Mouse (Mus musculus): Measurements from ENCODE around the gene Pdzrn3. TPM values are rescaled to one million over a fixed set of nuclear protein-coding genes. Genes with fewer than 3 reads are reported as not detected.

Gene Pdzrn3
- polyA plus RNA-seq, 2 experiments = 16.5 to 37.9 TPM

GRCm38 (mm10) chr6:101153511-101153921, 224.2 kb downstream of the Pdzrn3 start:
- ATAC-seq (ENCODE audit: low FRiP score, low read depth) = no peak
- no peak for TF ChIP-seq POLR2A (IDR thresholded peaks at IDR 0.05; ENCODE audit: borderline replicate concordance, extremely low read depth, insufficient read depth, insufficient read length)
- 83% methylated on average over 1 of the region's 1 CpGs for WGBS

GRCm38 (mm10) chr6:101135368-101135767, 242.3 kb downstream of the Pdzrn3 start:
- DNase-seq (ENCODE audit: low spot score) (no peak), ATAC-seq (ENCODE audit: low FRiP score, low read depth) (no peak)
- H3K36me3 ChIP-seq (ENCODE audit: control insufficient read depth, insufficient read depth, low read length) = no peaks in the 10 kb centered on the region
- 84% methylated on average over 3 of the region's 3 CpGs for WGBS
- no peaks in the 10 kb centered on the region for H3K27me3 ChIP-seq (ENCODE audit: control insufficient read depth, insufficient read depth, low read length)
- H3K4me3 ChIP-seq (replicated peaks; ENCODE audit: low read length) = no peak overlapping the region
- no peak for TF ChIP-seq POLR2A (IDR thresholded peaks at IDR 0.05; ENCODE audit: borderline replicate concordance, extremely low read depth, insufficient read depth, insufficient read length)
- no peak overlapping the region for H3K27ac ChIP-seq (replicated peaks; ENCODE audit: low read depth, low read length)
- H3K9ac ChIP-seq (ENCODE audit: low read depth, low read length, severe bottlenecking) = no peak overlapping the region
- H3K4me1 ChIP-seq (ENCODE audit: control insufficient read depth, insufficient read depth, low read length) = no peaks in the 10 kb centered on the region
- H3K9me3 ChIP-seq (ENCODE audit: control insufficient read depth, low read length) = no peaks in the 10 kb centered on the region
- H3K4me2 ChIP-seq (replicated peaks; ENCODE audit: low read depth, low read length, severe bottlenecking) = no peak overlapping the region

More at GRCm38 (mm10) chr6:101153511-101153921, 224.2 kb downstream of the Pdzrn3 start:
- no peak for DNase-seq (ENCODE audit: low spot score)
- Histone ChIP-seq H3K36me3 (ENCODE audit: control insufficient read depth, insufficient read depth, low read length) (peaks cover 52% of the 10 kb centered on the region), H3K27ac (replicated peaks; ENCODE audit: low read depth, low read length) (no peak overlapping the region), H3K4me3 (replicated peaks; ENCODE audit: low read length) (no peak overlapping the region), H3K9me3 (ENCODE audit: control insufficient read depth, low read length) (no peaks in the 10 kb centered on the region), H3K4me1 (ENCODE audit: control insufficient read depth, insufficient read depth, low read length) (no peaks in the 10 kb centered on the region; the same call in 1 of the 2 replicates), H3K27me3 (ENCODE audit: control insufficient read depth, insufficient read depth, low read length) (no peaks in the 10 kb centered on the region), H3K9ac (ENCODE audit: low read depth, low read length, severe bottlenecking) (no peak overlapping the region), H3K4me2 (replicated peaks; ENCODE audit: low read depth, low read length, severe bottlenecking) (no peak overlapping the region)

DNA sequence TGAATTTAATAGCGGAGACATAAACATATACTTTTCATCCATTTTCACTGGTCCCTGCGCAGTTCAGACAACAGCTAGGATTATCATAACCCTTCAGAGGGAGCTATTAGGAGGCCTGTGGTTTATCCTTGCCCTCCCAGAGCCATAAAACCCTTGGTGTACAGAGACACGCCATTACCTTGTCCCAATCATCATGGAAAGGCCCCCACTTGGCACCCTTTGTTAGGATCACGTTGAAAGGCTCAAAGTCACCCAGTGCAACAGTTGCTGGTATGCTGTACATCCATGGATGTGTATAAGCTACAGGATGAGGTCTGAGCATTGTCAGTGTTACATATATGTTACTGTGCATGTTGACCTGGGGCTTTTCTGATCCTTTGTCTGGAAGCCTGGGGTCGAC, 252.3 kb downstream of the Pdzrn3 start:
- no peak for TF ChIP-seq POLR2A (IDR thresholded peaks at IDR 0.05; ENCODE audit: borderline replicate concordance, extremely low read depth, insufficient read depth, insufficient read length)
- no peaks in the 10 kb centered on the region for H3K27me3 ChIP-seq (ENCODE audit: control insufficient read depth, insufficient read depth, low read length)
- no peak overlapping the region for H3K27ac ChIP-seq (replicated peaks; ENCODE audit: low read depth, low read length)
- WGBS = 41% methylated on average over 5 of the region's 5 CpGs
- H3K4me1 ChIP-seq (ENCODE audit: control insufficient read depth, insufficient read depth, low read length) = peaks cover 7% of the 10 kb centered on the region; the same call in 1 of the 2 replicates
- no peak overlapping the region for H3K4me2 ChIP-seq (replicated peaks; ENCODE audit: low read depth, low read length, severe bottlenecking)
- DNase-seq (ENCODE audit: low spot score) (no peak), ATAC-seq (ENCODE audit: low FRiP score, low read depth) (no peak)
- no peak overlapping the region for H3K4me3 ChIP-seq (replicated peaks; ENCODE audit: low read length)
- no peaks in the 10 kb centered on the region for H3K9me3 ChIP-seq (ENCODE audit: control insufficient read depth, low read length)
- no peaks in the 10 kb centered on the region for H3K36me3 ChIP-seq (ENCODE audit: control insufficient read depth, insufficient read depth, low read length)
- H3K9ac ChIP-seq (ENCODE audit: low read depth, low read length, severe bottlenecking) = no peak overlapping the region

DNA sequence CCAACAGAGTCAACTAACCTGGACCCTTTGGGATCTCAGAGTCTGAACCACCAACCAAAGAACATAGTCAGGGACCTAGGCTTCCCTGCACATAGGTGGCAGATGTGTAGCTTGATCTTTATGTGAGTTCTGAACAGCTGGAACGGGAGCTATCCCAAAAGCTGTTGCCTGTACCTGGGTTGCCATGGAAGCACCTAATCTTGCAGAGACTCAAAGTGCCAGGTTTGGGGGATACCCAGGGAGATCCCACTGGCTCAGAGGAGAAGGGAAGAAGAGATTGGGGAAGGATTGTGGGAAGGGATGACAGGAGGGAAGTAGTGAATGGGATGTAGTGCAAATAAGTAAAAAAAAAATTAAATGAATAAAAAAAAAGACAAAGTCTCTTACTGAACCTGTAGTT, 268.7 kb downstream of the Pdzrn3 start:
- no peak overlapping the region for H3K4me2 ChIP-seq (replicated peaks; ENCODE audit: low read depth, low read length, severe bottlenecking)
- H3K27me3 ChIP-seq (ENCODE audit: control insufficient read depth, insufficient read depth, low read length) = no peaks in the 10 kb centered on the region
- ATAC-seq (ENCODE audit: low FRiP score, low read depth) = no peak
- H3K36me3 ChIP-seq (ENCODE audit: control insufficient read depth, insufficient read depth, low read length) = no peaks in the 10 kb centered on the region
- H3K27ac ChIP-seq (replicated peaks; ENCODE audit: low read depth, low read length) = no peak overlapping the region
- TF ChIP-seq POLR2A (IDR thresholded peaks at IDR 0.05; ENCODE audit: borderline replicate concordance, extremely low read depth, insufficient read depth, insufficient read length) = no peak
- H3K4me1 ChIP-seq (ENCODE audit: control insufficient read depth, insufficient read depth, low read length) = no peaks in the 10 kb centered on the region
- no peak overlapping the region for H3K4me3 ChIP-seq (replicated peaks; ENCODE audit: low read length)
- H3K9me3 ChIP-seq (ENCODE audit: control insufficient read depth, low read length) = no peaks in the 10 kb centered on the region
- WGBS = 59% methylated on average over 1 of the region's 1 CpGs
- no peak overlapping the region for H3K9ac ChIP-seq (ENCODE audit: low read depth, low read length, severe bottlenecking)
- DNase-seq (ENCODE audit: low spot score) = no peak

- ATAC-seq (ENCODE audit: low FRiP score, low read depth) (no peak), DNase-seq (ENCODE audit: low spot score) (no peak)
- H3K36me3 ChIP-seq (ENCODE audit: control insufficient read depth, insufficient read depth, low read length) = no peaks in the 10 kb centered on the region
- no peak overlapping the region for H3K4me2 ChIP-seq (replicated peaks; ENCODE audit: low read depth, low read length, severe bottlenecking)
- no peaks in the 10 kb centered on the region for H3K9me3 ChIP-seq (ENCODE audit: control insufficient read depth, low read length)
- no peak for TF ChIP-seq POLR2A (IDR thresholded peaks at IDR 0.05; ENCODE audit: borderline replicate concordance, extremely low read depth, insufficient read depth, insufficient read length)
- no peaks in the 10 kb centered on the region for H3K4me1 ChIP-seq (ENCODE audit: control insufficient read depth, insufficient read depth, low read length)
- WGBS = 87% methylated on average over 6 of the region's 6 CpGs
- H3K4me3 ChIP-seq (replicated peaks; ENCODE audit: low read length) = no peak overlapping the region
- H3K9ac ChIP-seq (ENCODE audit: low read depth, low read length, severe bottlenecking) = no peak overlapping the region
- H3K27ac ChIP-seq (replicated peaks; ENCODE audit: low read depth, low read length) = no peak overlapping the region
- no peaks in the 10 kb centered on the region for H3K27me3 ChIP-seq (ENCODE audit: control insufficient read depth, insufficient read depth, low read length)
Measured at GRCm38 (mm10) chr6:101103506-101103905, 274.2 kb downstream of the Pdzrn3 start.
